Mouse (Mus musculus) thymus, adult 2 months (tissue): Measurements from ENCODE around the gene Pknox2.

Experiments used
- CTCF ChIP-seq: fragments of 200-500 bp; IDR thresholded peaks from 2 replicates; pipeline ENCODE4 v1.5.1; 2012; ENCODE audit warnings: mild to moderate bottlenecking, control low read depth, low read length, moderate library complexity, borderline replicate concordance; ENCODE audit not compliant: control insufficient read depth, poor library complexity, insufficient read depth; ENCODE audit errors: extremely low read depth
- POLR2A ChIP-seq: fragments of 200-500 bp; IDR thresholded peaks from 2 replicates; pipeline ENCODE4 v1.6.1; 2012; ENCODE audit warnings: mild to moderate bottlenecking, low read length, control low read depth, moderate library complexity; ENCODE audit not compliant: control insufficient read depth, poor library complexity, insufficient read depth; ENCODE audit errors: extremely low read depth

DNA sequence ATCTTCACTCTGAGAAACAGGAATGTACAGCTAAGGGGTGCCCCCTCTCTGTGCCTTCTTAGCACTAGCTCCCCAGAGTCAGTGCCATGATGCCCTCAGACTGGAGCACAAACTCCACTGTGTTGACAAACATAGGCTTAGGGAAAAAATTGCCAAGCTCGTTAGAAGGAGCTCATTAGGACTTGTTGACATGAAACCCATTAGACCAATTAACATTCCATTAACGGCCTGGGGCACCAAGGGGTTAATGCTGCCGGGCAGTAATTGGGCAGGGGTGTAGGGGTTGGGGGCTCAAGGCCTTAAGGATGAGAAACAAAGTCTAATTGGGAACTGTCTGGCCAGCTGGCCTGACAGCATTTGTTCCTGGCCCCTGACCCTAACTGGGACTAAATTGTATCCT is 175.1 kb downstream of the Pknox2 start:
- no peak for TF ChIP-seq POLR2A
- TF ChIP-seq CTCF: no peak
